Mouse (Mus musculus) embryo, embryonic 9.5 days (tissue): ENCODE measurements around the gene Ephb3.
A peak's percentile ranks its signal among the peaks of the same experiment; 100 is the strongest.

ENCODE experiments used
- DNase-seq: peaks from one replicate; pipeline ENCODE4 v3.0.0-alpha.2; 2017; ENCODE audit errors: extremely low spot score

The Ephb3 gene

DNA sequence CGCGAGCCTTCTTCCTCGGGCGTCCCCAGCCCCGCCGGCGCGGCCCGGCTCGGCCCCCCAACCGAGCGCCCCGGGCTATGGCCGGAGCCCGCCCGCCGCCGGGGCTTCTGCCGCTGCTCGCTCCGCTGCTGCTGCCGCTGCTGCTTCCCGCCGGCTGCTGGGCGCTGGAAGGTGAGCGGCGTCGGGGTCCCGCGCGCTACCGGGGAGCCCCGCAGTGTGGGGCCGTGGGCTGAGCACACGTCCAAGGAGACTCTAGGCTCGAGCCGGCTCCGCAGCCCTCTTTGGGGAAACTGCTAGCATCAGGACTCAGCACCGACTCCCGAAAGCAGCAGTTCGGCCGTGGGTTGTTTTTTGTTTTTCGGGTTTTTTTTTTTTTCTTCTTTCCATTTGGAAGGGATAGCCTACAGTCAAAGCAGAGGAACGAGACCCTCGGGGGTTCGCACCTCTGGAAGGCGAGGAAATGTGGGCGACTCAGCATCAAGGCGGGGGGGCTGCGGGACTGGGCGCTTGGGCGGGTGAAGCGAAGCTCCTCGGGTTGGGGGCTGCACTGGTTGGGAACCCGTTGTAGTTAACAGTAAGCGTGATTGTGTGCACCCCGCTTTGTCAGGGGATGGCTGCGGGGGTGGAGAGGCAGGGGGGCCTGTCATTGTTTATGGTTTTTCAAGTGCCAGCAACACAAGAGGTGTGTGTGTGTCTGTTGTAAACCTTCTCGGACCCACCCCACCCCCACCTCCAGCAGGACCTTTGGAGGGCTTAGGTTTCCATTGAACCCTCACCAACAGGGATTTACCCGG, 735 bp downstream of the Ephb3 start:
- DNase-seq, result peak; percentile 41

- no peak for DNase-seq
Observed at GRCm38 (mm10) chr16:21208001-21208565, 3.5 kb downstream of the Ephb3 start.

- DNase-seq, result no peak
Observed at GRCm38 (mm10) chr16:21209290-21209689, 4.7 kb downstream of the Ephb3 start.

DNA sequence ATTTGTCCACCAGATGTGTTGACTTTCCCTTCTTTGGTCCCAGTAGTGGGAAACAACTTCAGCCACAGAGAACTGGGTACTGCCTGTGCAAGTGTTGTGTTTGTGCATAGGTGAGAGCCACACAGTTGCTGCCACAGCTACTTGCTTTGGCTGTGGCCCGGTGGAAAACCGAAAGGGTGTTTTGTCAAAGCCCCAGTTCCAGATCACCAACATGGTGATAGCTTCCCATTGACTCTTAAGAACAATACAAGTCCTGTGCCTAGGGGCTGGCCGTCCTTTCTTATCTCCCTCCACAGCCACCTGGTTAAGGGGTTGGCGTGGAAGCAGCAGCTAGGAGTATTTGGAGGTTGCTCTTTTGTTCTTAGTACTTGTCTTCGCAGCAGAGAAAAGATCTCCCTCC, 5.6 kb downstream of the Ephb3 start:
- DNase-seq, result peak; percentile 35

- peak; percentile 97 for DNase-seq
Observed at GRCm38 (mm10) chr16:21210667-21211338, 6.2 kb downstream of the Ephb3 start.

GRCm38 (mm10) chr16:21211501-21211900, 6.9 kb downstream of the Ephb3 start:
- no peak for DNase-seq

- DNase-seq, result peak; percentile 49
Observed at GRCm38 (mm10) chr16:21212369-21212768, 7.8 kb downstream of the Ephb3 start.

- no peak for DNase-seq
Observed at GRCm38 (mm10) chr16:21213939-21214338, 9.4 kb downstream of the Ephb3 start.

DNA sequence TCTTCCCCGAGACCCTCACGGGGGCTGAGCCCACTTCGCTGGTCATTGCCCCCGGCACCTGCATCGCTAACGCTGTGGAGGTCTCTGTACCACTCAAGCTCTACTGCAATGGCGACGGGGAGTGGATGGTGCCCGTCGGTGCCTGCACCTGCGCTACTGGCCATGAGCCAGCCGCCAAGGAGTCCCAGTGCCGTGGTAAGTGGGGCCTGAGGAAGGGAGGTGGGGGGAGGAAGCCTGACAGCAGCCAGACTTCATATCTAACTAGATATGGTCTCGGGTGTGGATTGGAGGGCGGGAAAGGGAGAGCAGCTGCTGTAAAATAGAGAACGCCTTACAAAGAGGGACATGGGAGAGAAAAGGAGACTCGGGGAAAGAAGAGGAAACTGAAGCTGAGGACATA, 10.2 kb downstream of the Ephb3 start:
- DNase-seq, result no peak

- peak; percentile 74 for DNase-seq
Observed at GRCm38 (mm10) chr16:21216047-21216446, 11.5 kb downstream of the Ephb3 start.

GRCm38 (mm10) chr16:21217233-21217632, 12.7 kb downstream of the Ephb3 start:
- no peak for DNase-seq

DNA sequence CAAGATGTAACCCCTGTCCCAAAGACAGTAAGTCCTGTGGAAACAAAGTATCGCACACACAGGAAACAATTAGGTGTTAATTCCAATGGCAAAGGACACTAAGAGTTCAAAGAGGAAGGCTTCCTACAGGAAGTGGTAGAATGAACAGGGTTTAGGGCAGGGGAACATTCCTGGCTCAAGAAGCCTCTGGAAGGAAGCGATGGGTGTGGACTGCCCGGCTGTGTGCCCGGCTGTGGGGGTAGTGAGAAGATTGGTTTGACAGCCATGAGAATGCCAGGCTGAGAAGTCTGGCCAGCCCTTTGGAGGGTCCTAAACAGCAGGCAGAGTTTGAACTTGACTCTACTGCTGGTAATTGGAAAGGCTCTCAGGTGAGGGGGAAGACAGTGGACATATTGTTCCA, 15.1 kb downstream of the Ephb3 start:
- no peak for DNase-seq

DNA sequence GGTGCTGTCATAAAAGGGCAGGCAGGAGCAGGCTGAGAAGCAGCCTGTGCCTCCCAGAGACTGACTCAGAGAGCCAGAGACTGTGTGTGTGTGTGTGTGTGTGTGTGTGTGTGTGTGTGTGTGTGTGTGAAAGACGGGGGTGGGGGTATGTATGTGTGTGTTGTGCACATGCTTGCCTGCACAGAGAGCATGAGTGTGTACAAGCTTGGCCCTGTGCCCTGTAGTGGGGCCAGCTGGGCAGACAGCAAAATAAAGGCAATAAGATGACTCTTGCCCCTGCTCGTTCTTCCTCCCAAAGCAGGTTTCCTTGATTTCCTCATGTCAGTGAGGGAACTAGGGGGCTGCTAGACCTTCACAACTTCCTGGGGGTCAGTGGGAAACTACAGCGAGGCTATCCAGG, 18.5 kb downstream of the Ephb3 start:
- no peak for DNase-seq

DNA sequence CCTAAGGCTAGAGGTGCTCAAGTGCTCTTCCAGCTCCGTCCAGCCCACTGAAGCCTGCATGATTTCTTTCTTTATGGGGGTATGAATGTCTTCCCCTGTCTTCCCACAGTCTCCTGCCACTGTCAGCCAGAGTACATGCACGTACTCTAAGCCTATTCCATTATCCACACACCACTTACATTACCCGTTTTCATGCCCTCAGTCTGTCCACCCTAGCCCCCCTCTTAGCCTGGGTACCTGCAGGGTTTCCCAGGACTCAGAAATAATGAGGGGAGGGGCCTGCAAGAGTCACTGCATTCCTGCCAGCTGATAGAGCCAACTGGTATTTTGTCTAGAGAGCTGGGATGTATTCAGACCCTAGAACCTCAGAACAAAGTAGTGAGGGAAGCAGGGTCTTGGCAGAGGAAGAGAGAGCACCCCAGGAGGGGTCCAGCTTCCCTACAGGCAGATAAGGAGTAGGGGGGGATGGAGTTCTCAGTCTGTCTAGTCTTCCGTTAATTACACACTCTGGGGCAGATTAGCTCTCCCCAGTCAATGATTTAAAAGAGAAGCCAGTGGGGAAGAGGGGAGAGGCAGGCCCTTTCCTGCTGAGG, 20.2 kb downstream of the Ephb3 start:
- no peak for DNase-seq

DNA sequence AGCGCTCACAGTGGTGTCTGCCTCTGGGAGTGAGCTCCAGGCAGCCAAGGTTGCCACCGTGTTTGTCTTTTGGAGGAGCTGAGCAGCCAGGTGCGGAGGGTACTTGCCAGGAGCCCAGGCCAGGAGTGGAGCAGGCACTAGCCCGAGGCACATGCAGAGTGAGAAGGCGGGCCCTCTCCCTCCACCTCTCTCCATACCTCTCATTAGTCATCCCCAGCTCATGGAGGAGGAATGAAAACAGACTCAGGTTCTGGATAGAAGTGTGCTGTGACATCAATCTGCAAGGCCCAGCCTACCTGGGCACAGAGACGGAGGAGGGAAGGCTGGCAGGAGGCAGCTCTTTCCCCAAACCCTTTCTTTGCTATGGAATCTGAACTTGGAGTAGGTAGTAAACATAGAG, 22.1 kb downstream of the Ephb3 start:
- no peak for DNase-seq

GRCm38 (mm10) chr16:21235135-21235534, 30.6 kb downstream of the Ephb3 start:
- no peak for DNase-seq

- no peak for DNase-seq
Observed at GRCm38 (mm10) chr16:21238722-21239121, 34.2 kb downstream of the Ephb3 start.

DNA sequence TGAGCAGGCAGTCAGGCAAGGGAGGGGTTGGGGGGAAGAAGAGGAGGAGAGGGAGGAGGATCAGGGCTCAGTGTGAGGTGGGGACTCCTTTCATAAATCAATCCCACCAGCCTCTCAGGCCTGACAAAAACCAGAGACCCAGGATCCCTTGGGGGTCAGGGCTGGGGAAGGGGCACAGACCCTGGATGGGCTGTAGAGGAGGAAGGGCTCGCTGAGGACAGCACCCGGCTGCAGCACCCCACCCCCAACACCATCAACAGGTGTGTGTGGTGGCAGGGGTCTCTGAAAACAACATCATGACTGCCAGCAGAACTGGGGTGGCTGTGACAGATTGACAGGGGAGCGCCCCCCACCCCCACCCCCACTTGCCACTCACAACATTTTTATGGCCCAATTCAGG, 36.0 kb downstream of the Ephb3 start:
- peak; percentile 34 for DNase-seq

GRCm38 (mm10) chr16:21241030-21241429, 36.5 kb downstream of the Ephb3 start:
- no peak for DNase-seq

DNA sequence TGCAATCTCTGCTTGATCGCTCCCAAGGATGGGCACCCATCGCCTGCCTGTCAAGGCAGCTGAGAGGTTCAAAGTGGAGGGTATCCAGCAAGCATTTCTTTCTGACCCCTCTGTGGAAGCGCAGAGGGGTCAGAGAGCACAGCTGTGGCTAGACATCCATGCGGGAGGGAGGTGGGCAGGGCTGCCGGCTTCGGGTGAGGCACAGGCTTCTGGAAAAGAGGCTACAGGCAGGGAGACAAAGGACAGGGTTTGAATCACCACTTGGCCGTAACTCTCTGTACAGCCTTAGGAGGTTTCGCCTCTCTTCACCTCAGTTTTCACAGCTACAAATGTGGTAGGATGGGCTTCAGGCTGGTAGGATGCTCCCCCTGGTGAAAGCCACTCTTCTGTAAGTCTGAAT, 38.4 kb downstream of the Ephb3 start:
- DNase-seq, result peak; percentile 63

DNA sequence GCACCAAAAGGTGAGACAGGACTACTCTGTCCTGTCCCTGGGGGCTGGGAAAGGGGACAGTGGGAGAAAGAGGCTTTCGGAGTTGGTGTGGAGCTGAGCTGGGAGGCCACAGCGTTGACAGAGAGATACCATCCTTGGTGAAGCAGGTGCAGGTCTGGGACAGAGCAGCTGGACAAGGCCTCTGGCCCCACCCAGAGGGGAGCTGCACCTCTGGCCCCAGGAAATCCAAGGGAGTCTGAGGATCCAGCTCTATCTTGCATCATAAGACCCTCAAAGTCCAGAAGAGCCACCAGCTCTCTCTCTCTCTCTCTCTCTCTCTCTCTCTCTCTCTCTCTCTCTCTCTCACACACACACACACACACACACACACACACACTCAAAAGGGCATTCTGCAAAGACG, 40.2 kb downstream of the Ephb3 start:
- no peak for DNase-seq

DNA sequence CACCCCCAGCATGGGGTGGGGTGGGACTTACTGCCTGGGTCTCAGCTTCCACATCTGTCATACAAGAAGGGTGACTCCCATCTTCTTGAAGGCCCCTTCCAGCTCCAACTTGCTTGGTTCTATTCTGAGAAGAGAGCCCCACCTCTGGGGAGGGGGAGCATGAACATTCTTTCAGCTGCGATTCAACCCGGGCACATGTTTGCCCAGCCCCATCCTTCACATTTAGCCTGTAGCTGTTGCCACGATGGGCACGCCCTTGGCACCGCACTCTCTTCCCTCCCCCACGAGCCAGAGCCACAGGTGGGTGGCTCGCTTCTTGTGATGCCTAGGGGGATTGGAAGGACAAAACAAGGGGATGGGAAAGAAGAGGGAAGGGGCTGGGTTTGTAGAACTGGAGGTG, 40.8 kb downstream of the Ephb3 start:
- DNase-seq, result no peak

GRCm38 (mm10) chr16:21245931-21246390, 41.4 kb downstream of the Ephb3 start:
- peak; percentile 93 for DNase-seq
